Mouse (Mus musculus): ENCODE data around the gene Fam214a. TPM values are rescaled to one million over a fixed set of nuclear protein-coding genes. Genes with fewer than 3 reads are reported as not detected.

Fam214a gene
- polyA plus RNA-seq, 1 experiment from 2014 or later: 10.4 TPM

DNA sequence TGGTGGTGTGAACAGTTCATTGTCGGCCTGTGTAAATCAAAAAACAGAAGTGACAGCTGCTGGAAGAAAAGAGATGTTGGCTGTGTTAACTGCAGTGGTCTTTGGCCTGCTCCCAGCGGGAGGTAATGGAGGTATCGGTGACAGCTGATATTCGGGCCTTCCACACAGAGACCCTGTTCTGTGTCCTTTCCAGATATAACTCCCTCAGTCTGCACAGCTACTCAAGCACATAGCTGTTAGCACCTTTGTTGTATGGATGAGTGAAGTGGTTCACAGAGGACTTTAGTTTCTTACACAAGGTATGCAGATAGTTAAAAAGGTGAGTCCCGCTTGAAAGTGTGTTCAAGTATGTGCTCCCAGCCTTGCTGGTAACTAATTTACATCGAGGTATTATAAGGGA, 7.9 kb downstream of the Fam214a start:
- no peaks in the 10 kb centered on the region for H3K27me3 ChIP-seq (ENCODE audit: control insufficient read depth, insufficient read depth, low read length)
- no peak overlapping the region for H3K4me2 ChIP-seq (replicated peaks; ENCODE audit: low read depth, low read length)
- no peak overlapping the region for H3K9ac ChIP-seq (ENCODE audit: low read depth, low read length)
- no peak overlapping the region for H3K27ac ChIP-seq (ENCODE audit: low read depth, low read length)
- H3K4me3 ChIP-seq (ENCODE audit: low read length): no peak overlapping the region
- no peaks in the 10 kb centered on the region for H3K36me3 ChIP-seq (ENCODE audit: control insufficient read depth, insufficient read depth, low read length)
- no peaks in the 10 kb centered on the region for H3K9me3 ChIP-seq (ENCODE audit: control insufficient read depth, low read length)
- no peak for ATAC-seq (ENCODE audit: low FRiP score, low TSS enrichment)
- WGBS: 66% methylated on average over 6 of the region's 6 CpGs
- no peaks in the 10 kb centered on the region for H3K4me1 ChIP-seq (ENCODE audit: control insufficient read depth, insufficient read depth, low read length)

DNA sequence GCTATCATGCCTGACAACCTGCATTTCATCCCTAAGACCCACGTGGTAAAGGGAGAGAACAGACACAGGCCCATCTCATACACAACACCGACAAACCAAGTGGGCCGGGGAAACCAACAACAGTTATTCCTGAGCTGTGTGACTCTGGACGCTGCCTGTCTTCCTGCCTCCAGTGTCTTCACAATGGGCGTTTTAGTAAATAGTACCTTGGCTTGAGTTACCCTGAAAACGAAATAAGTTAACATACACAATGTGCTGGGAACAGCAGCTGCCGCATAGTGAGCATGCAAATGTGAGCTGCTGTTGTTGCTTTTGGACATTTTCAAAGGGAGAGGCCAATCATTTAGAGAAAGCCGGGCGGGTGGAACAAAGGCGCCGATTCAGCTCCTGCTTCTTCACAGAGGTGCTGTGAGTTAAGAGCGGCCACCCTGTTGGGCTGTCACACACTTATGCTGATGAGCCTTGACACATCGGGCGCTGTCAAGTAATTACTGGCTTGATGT, 8.4 kb downstream of the Fam214a start:
- ATAC-seq (ENCODE audit: low FRiP score, low TSS enrichment): no peak
- WGBS: 17% methylated on average over 14 of the region's 14 CpGs
- Histone ChIP-seq H3K27me3 (ENCODE audit: control insufficient read depth, insufficient read depth, low read length) (no peaks in the 10 kb centered on the region), H3K4me2 (replicated peaks; ENCODE audit: low read depth, low read length) (no peak overlapping the region), H3K4me3 (ENCODE audit: low read length) (no peak overlapping the region), H3K27ac (ENCODE audit: low read depth, low read length) (no peak overlapping the region), H3K9me3 (ENCODE audit: control insufficient read depth, low read length) (no peaks in the 10 kb centered on the region), H3K4me1 (ENCODE audit: control insufficient read depth, insufficient read depth, low read length) (no peaks in the 10 kb centered on the region), H3K9ac (ENCODE audit: low read depth, low read length) (no peak overlapping the region), H3K36me3 (ENCODE audit: control insufficient read depth, insufficient read depth, low read length) (no peaks in the 10 kb centered on the region)

DNA sequence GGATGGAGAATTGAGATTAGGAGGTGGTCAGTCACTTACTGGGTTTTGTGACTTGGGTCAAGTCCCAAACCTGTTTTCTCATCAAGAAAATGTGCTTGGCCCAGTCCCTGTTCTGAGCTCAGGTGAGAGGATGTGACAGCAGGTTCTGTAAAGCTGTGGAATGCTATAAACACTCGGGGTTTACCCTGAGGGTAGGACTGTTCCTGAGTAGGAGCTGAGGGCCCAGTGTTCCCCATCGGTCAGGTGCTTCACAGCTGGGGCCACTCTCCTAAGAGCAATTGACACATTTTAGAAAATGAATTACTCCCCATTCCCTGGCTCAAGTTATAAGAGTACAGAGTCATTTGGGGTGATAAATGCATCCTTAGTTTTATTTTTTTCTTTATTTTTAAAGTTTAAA, 11.3 kb downstream of the Fam214a start:
- Histone ChIP-seq H3K9ac (ENCODE audit: low read depth, low read length) (no peak overlapping the region), H3K4me2 (replicated peaks; ENCODE audit: low read depth, low read length) (no peak overlapping the region), H3K36me3 (ENCODE audit: control insufficient read depth, insufficient read depth, low read length) (no peaks in the 10 kb centered on the region), H3K4me1 (ENCODE audit: control insufficient read depth, insufficient read depth, low read length) (no peaks in the 10 kb centered on the region), H3K9me3 (ENCODE audit: control insufficient read depth, low read length) (no peaks in the 10 kb centered on the region), H3K27ac (ENCODE audit: low read depth, low read length) (no peak overlapping the region), H3K4me3 (ENCODE audit: low read length) (no peak overlapping the region), H3K27me3 (ENCODE audit: control insufficient read depth, insufficient read depth, low read length) (no peaks in the 10 kb centered on the region)
- WGBS: 60% methylated on average over 2 of the region's 2 CpGs
- ATAC-seq (ENCODE audit: low FRiP score, low TSS enrichment): no peak

DNA sequence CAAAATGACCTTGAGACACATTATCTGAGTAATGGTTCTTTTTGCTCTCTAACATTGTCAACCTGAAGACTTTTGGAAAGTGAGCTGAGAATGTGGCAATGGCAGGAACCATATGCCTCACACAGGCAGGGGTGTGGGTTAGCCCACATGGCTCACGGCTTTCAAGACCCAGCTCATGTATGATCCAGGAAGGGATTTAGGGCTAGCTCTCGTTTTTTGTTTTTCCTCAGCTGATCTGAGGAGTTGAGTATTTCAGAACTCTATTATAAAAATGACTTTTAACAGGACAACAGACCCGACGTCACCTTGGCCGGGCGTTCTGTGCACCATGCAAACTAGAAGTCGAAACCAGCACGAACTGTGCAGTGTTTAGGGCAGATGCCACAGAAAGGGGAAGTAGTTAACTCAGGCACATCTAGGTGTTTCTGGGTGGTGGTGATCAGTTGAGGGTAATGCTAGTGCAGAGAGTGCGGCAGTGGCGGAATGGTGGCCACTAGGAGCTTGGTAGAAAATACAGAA, 12.2 kb downstream of the Fam214a start:
- no peak for ATAC-seq (ENCODE audit: low FRiP score, low TSS enrichment)
- Histone ChIP-seq H3K4me1 (ENCODE audit: control insufficient read depth, insufficient read depth, low read length) (no peaks in the 10 kb centered on the region), H3K4me3 (ENCODE audit: low read length) (no peak overlapping the region), H3K36me3 (ENCODE audit: control insufficient read depth, insufficient read depth, low read length) (no peaks in the 10 kb centered on the region), H3K9me3 (ENCODE audit: control insufficient read depth, low read length) (no peaks in the 10 kb centered on the region), H3K27ac (ENCODE audit: low read depth, low read length) (no peak overlapping the region), H3K4me2 (replicated peaks; ENCODE audit: low read depth, low read length) (no peak overlapping the region), H3K9ac (ENCODE audit: low read depth, low read length) (no peak overlapping the region), H3K27me3 (ENCODE audit: control insufficient read depth, insufficient read depth, low read length) (no peaks in the 10 kb centered on the region)
- 86% methylated on average over 10 of the region's 10 CpGs for WGBS

DNA sequence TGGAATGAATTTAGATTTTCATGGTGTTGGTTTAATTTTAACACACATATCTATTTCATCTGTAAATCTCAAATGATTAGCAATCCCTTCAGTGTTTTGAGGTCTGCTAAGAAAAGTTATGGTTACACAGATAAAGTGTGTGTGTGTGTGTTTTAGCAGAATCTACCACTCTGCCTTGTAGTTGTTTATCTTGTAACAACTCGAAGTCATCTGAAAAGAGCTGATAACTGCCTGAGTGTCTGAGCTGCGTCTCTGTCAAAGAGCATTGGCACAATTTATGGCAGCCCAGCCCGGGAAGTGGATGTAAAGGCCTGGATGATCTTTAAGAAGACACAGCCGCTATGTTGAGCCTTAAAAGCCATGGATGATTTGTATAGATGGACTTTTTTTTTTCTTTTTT, 13.5 kb downstream of the Fam214a start:
- ATAC-seq (ENCODE audit: low FRiP score, low TSS enrichment): no peak
- Histone ChIP-seq H3K4me2 (replicated peaks; ENCODE audit: low read depth, low read length) (no peak overlapping the region), H3K27me3 (ENCODE audit: control insufficient read depth, insufficient read depth, low read length) (no peaks in the 10 kb centered on the region), H3K27ac (ENCODE audit: low read depth, low read length) (no peak overlapping the region), H3K9me3 (ENCODE audit: control insufficient read depth, low read length) (no peaks in the 10 kb centered on the region), H3K9ac (ENCODE audit: low read depth, low read length) (no peak overlapping the region), H3K36me3 (ENCODE audit: control insufficient read depth, insufficient read depth, low read length) (no peaks in the 10 kb centered on the region), H3K4me1 (ENCODE audit: control insufficient read depth, insufficient read depth, low read length) (no peaks in the 10 kb centered on the region), H3K4me3 (ENCODE audit: low read length) (no peak overlapping the region)
- WGBS: 55% methylated on average over 4 of the region's 4 CpGs

DNA sequence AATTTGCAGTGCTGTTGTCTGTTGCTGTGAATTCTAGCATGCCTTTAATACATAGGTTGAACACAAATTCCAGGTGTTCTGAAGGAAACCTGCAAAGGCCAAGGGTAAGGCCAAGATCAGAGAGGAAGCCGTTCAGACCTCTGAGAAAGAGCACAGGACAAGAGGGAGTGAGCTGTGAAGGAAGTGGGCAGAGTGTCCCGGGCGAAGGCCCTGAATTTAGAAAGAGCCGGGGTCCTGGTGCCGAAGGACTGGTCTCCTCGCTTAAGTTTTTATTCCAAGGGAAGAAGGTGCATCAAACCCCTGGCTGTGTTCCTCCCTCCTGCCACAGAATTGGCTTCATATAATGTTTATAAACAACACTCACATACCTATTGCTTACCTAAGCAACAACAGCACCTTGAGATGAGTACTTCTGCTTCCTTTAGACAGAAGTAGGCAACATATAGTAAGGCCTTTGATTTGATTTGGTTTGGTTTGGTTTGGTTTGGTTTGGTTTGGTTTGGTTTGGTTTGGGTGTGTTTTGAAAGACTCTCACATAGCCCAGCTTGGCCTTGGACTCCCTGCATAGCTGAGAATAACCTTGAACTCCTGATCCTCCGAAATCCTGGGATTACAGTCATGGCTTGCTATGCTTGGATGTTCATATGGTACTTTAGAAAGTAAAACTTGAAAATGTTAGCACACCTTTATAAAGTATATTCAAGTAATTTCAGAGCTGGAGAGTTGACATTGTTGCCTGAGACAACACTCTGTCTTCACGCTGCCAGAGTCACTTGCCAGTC, 16.2 kb downstream of the Fam214a start:
- H3K4me3 ChIP-seq (ENCODE audit: low read length): no peak overlapping the region
- H3K9me3 ChIP-seq (ENCODE audit: control insufficient read depth, low read length): no peaks in the 10 kb centered on the region

DNA sequence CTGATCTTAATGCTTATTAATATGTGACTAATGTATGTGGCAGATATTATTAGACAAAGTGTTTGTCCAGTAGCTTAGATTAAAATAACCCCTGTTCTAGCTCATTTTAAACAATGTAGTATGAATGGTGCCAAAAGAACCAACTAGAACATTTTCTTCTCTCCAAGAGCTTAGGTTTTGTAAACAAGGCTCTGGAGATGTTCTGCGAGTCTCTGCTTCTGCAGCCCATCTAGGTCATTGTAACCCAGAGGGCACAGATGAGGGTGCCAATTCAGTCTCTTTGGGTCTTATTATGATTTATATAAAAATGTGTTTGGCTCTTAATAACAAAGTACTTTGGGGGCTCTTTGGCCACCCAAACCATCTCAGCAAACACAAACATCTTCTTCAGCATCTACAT, 17.9 kb downstream of the Fam214a start:
- WGBS: 70% methylated on average over 1 of the region's 1 CpGs
- Histone ChIP-seq H3K27me3 (ENCODE audit: control insufficient read depth, insufficient read depth, low read length) (no peaks in the 10 kb centered on the region), H3K9me3 (ENCODE audit: control insufficient read depth, low read length) (no peaks in the 10 kb centered on the region), H3K4me1 (ENCODE audit: control insufficient read depth, insufficient read depth, low read length) (peaks cover 12% of the 10 kb centered on the region), H3K9ac (ENCODE audit: low read depth, low read length) (no peak overlapping the region), H3K27ac (ENCODE audit: low read depth, low read length) (no peak overlapping the region), H3K4me2 (replicated peaks; ENCODE audit: low read depth, low read length) (no peak overlapping the region), H3K36me3 (ENCODE audit: control insufficient read depth, insufficient read depth, low read length) (no peaks in the 10 kb centered on the region), H3K4me3 (ENCODE audit: low read length) (no peak overlapping the region)
- no peak for ATAC-seq (ENCODE audit: low FRiP score, low TSS enrichment)

More for the DNA sequence above, 16.2 kb downstream of the Fam214a start:
- Histone ChIP-seq H3K36me3 (ENCODE audit: control insufficient read depth, insufficient read depth, low read length) (no peaks in the 10 kb centered on the region), H3K9ac (ENCODE audit: low read depth, low read length) (no peak overlapping the region), H3K4me1 (ENCODE audit: control insufficient read depth, insufficient read depth, low read length) (no peaks in the 10 kb centered on the region), H3K27ac (ENCODE audit: low read depth, low read length) (no peak overlapping the region), H3K4me2 (replicated peaks; ENCODE audit: low read depth, low read length) (no peak overlapping the region), H3K27me3 (ENCODE audit: control insufficient read depth, insufficient read depth, low read length) (no peaks in the 10 kb centered on the region)
- WGBS: 93% methylated on average over 8 of the region's 8 CpGs
- no peak for ATAC-seq (ENCODE audit: low FRiP score, low TSS enrichment)

DNA sequence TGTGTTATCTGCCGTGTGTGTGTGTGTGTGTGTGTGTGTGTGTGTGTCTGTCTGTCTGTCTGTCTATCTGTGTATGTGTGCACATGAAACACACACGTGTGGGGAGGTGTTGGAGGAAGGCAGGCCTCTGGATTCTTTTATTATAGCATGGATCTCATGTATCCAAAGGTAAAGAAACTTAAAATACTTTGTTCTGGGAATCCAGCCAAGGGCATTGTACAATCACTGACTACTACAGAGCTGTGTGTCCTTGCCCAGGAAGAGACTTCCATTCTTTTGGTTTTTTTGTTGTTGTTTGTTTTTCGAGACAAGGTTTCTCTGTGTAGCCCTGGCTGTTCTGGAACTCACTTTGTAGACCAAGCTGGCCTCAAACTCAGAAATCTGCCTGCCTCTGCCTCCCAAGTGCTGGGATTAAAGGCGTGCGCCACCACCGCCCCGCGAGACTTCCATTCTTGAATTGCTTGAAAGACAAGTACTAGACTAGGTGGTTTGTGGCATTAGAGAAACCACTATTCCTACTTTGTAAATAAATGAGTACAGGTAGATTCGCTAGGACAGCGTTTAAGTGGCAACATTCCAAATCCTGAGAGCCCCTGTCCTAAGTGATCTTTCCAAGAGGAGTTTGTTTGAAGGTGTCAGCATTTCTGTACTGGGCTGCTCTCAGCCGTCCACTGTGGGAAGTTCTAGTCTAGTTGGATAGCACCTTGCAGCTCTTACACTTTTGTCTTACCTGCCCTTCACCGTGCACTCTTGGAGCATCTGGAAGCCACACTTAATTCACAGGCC, 18.7 kb downstream of the Fam214a start:
- no peak overlapping the region for H3K4me3 ChIP-seq (ENCODE audit: low read length)
- no peaks in the 10 kb centered on the region for H3K27me3 ChIP-seq (ENCODE audit: control insufficient read depth, insufficient read depth, low read length)
- peaks cover 13% of the 10 kb centered on the region for H3K4me1 ChIP-seq (ENCODE audit: control insufficient read depth, insufficient read depth, low read length)
- no peaks in the 10 kb centered on the region for H3K9me3 ChIP-seq (ENCODE audit: control insufficient read depth, low read length)
- no peak for ATAC-seq (ENCODE audit: low FRiP score, low TSS enrichment)
- WGBS: 88% methylated on average over 12 of the region's 12 CpGs
- H3K4me2 ChIP-seq (replicated peaks; ENCODE audit: low read depth, low read length): no peak overlapping the region
- H3K9ac ChIP-seq (ENCODE audit: low read depth, low read length): no peak overlapping the region
- no peak overlapping the region for H3K27ac ChIP-seq (ENCODE audit: low read depth, low read length)
- H3K36me3 ChIP-seq (ENCODE audit: control insufficient read depth, insufficient read depth, low read length): no peaks in the 10 kb centered on the region

DNA sequence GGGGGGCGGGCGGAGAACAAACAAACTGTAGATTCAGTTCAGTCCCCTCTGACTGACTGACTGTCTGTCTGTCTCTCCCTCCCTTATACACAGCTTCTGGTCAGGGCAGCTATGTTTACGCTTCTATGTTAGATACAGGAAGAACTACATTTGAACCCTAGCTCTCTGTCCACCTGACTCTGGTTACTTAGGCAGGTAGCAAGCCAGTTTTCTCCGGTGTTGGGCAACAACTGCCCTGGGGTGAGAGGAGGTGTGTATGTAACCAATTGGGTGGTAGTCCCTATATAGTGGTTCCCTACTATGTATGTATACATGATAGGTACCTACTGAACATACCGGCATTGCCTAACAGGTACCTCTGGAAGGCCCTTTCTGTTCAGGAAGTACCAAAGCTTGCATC, 20.1 kb downstream of the Fam214a start:
- H3K4me3 ChIP-seq (ENCODE audit: low read length): no peak overlapping the region
- H3K9me3 ChIP-seq (ENCODE audit: control insufficient read depth, low read length): no peaks in the 10 kb centered on the region
- H3K4me2 ChIP-seq (replicated peaks; ENCODE audit: low read depth, low read length): no peak overlapping the region
- no peaks in the 10 kb centered on the region for H3K36me3 ChIP-seq (ENCODE audit: control insufficient read depth, insufficient read depth, low read length)
- WGBS: 91% methylated on average over 5 of the region's 5 CpGs
- no peak overlapping the region for H3K27ac ChIP-seq (ENCODE audit: low read depth, low read length)
- H3K4me1 ChIP-seq (ENCODE audit: control insufficient read depth, insufficient read depth, low read length): peaks cover 13% of the 10 kb centered on the region
- ATAC-seq (ENCODE audit: low FRiP score, low TSS enrichment): no peak
- H3K9ac ChIP-seq (ENCODE audit: low read depth, low read length): no peak overlapping the region
- no peaks in the 10 kb centered on the region for H3K27me3 ChIP-seq (ENCODE audit: control insufficient read depth, insufficient read depth, low read length)

Measured in kidney, embryonic 14.5 days (tissue).